Mouse (Mus musculus) urinary bladder, postnatal 0 days (tissue): Measurements from ENCODE around the gene 1810009A15Rik. TPM values are rescaled to one million over a fixed set of nuclear protein-coding genes. Genes with fewer than 3 reads are reported as not detected.

Source experiments
- microRNA-seq: library from miRNA; unstranded; fragments of <30 nt; microRNA quantifications from one replicate; pipeline ENCODE4, GENCODE M21; 2016
- polyA plus RNA-seq: library from polyadenylated mRNA; unstranded; fragments of >200 nt; fragmentation: Nextera tagmentation; extraction: Ambion mirVana; gene quantifications from 2 replicates; pipeline ENCODE4 v1.2.1, GENCODE M21; 2015

Gene 1810009A15Rik
- 43.6 and 48.9 TPM in 2 replicates for polyA plus RNA-seq

GRCm38 (mm10) chr19:8888511-8889385 is at the start of gene 1810009A15Rik, which contains the start of gene Gm49416:
1810009A15Rik (plus strand) TSS chr19:8888853.
Gm49416 (plus strand) TSS chr19:8888926.

GRCm38 (mm10) chr19:8839103-8839907 is 49.3 kb upstream of the 1810009A15Rik start, which contains the start of gene Gng3:
Gng3 (minus strand) TSS chr19:8839194.

GRCm38 (mm10) chr19:8850402-8850901 is 38.2 kb upstream of the 1810009A15Rik start, which contains the start of gene Lrrn4cl:
Lrrn4cl (plus strand) TSS chr19:8850768.

GRCm38 (mm10) chr19:8871267-8872186 is 17.1 kb upstream of the 1810009A15Rik start, which contains the start of gene Ubxn1:
Ubxn1 (plus strand) TSS chr19:8871496.

GRCm38 (mm10) chr19:8880311-8881033 is 8.2 kb upstream of the 1810009A15Rik start, which contains the start of gene Uqcc3:
Uqcc3 (minus strand) TSS chr19:8880923.

GRCm38 (mm10) chr19:8883616-8884015 is 5.0 kb upstream of the 1810009A15Rik start, which contains the start of the genes Lbhd1 and Gm49403:
Lbhd1 (plus strand) TSS chr19:8883732.
Gm49403 (plus strand) TSS chr19:8883930.

GRCm38 (mm10) chr19:8892829-8893766 is 4.4 kb downstream of the 1810009A15Rik start, which contains the start of gene Ints5:
Ints5 (plus strand) TSS chr19:8893005.

GRCm38 (mm10) chr19:8897865-8898495 is 9.3 kb downstream of the 1810009A15Rik start, which contains the start of gene Ganab:
Ganab (plus strand) TSS chr19:8898071.

GRCm38 (mm10) chr19:8920073-8920736 is 31.6 kb downstream of the 1810009A15Rik start, which contains the start of gene B3gat3:
B3gat3 (plus strand) TSS chr19:8920374.

GRCm38 (mm10) chr19:8929224-8930088 is 40.8 kb downstream of the 1810009A15Rik start, which contains the start of the genes Rom1 and Eml3:
Rom1 (minus strand) TSS chr19:8929356.
Eml3 (plus strand) TSS chr19:8929552.

Small RNAs within 50 kb of the gene (microRNA-seq; reads per million reads assigned to microRNA genes)
- not detected for gene Mir5136

Other genes starting within 250 kb of the 1810009A15Rik start
- gene Chrm1, start 225.1 kb upstream of the 1810009A15Rik start, polyA plus RNA-seq = 0.02 and 0.11 TPM in 2 replicates
- 91.8 and 105 TPM in 2 replicates for gene Slc3a2, start 165.5 kb upstream of the 1810009A15Rik start, polyA plus RNA-seq
- 53.3 and 53.8 TPM in 2 replicates for gene Wdr74, start 153.0 kb upstream of the 1810009A15Rik start, polyA plus RNA-seq
- 0.46 and 1.1 TPM in 2 replicates for gene 1700092M07Rik, start 148.1 kb upstream of the 1810009A15Rik start, polyA plus RNA-seq
- gene Stx5a, start 147.4 kb upstream of the 1810009A15Rik start, polyA plus RNA-seq = 78.0 and 83.1 TPM in 2 replicates
- 59.7 and 64.4 TPM in 2 replicates for gene Nxf1, start 131.8 kb upstream of the 1810009A15Rik start, polyA plus RNA-seq
- 119 and 130 TPM in 2 replicates for gene Tmem223, start 117.9 kb upstream of the 1810009A15Rik start, polyA plus RNA-seq
- gene Tmem179b, start 114.4 kb upstream of the 1810009A15Rik start, polyA plus RNA-seq = 60.2 and 82.2 TPM in 2 replicates
- 10.3 and 11.8 TPM in 2 replicates for gene Taf6l, start 102.4 kb upstream of the 1810009A15Rik start, polyA plus RNA-seq
- gene Polr2g, start 90.3 kb upstream of the 1810009A15Rik start, polyA plus RNA-seq = 86.5 and 92.5 TPM in 2 replicates
- 2.0 and 2.7 TPM in 2 replicates for gene Zbtb3, start 86.3 kb upstream of the 1810009A15Rik start, polyA plus RNA-seq
- gene Ttc9c, start 69.5 kb upstream of the 1810009A15Rik start, polyA plus RNA-seq = 22.0 and 26.5 TPM in 2 replicates
- gene Hnrnpul2, start 68.8 kb upstream of the 1810009A15Rik start, polyA plus RNA-seq = 3.1 and 3.3 TPM in 2 replicates
- gene AC129217.1, start 59.1 kb upstream of the 1810009A15Rik start, polyA plus RNA-seq = not detected in 2 replicates
- gene Bscl2, start 51.4 kb upstream of the 1810009A15Rik start, polyA plus RNA-seq = 45.3 and 49.0 TPM in 2 replicates
- 0.31 and 0.96 TPM in 2 replicates for gene Gng3, start 49.7 kb upstream of the 1810009A15Rik start, polyA plus RNA-seq
- 9.4 and 10.6 TPM in 2 replicates for gene Lrrn4cl, start 38.1 kb upstream of the 1810009A15Rik start, polyA plus RNA-seq
- 166 and 171 TPM in 2 replicates for gene Ubxn1, start 17.4 kb upstream of the 1810009A15Rik start, polyA plus RNA-seq
- 49.7 and 50.5 TPM in 2 replicates for gene Uqcc3, start 7.9 kb upstream of the 1810009A15Rik start, polyA plus RNA-seq
- gene Lbhd1, start 5.1 kb upstream of the 1810009A15Rik start, polyA plus RNA-seq = 34.0 and 39.1 TPM in 2 replicates
- not detected in 2 replicates for gene Gm49403, start 4.9 kb upstream of the 1810009A15Rik start, polyA plus RNA-seq
- not detected in 2 replicates for gene Gm49416, start 73 bp downstream of the 1810009A15Rik start, polyA plus RNA-seq
- gene Ints5, start 4.2 kb downstream of the 1810009A15Rik start, polyA plus RNA-seq = 17.3 and 17.5 TPM in 2 replicates
- gene Ganab, start 9.2 kb downstream of the 1810009A15Rik start, polyA plus RNA-seq = 33.1 and 33.2 TPM in 2 replicates
- 24.3 and 24.5 TPM in 2 replicates for gene B3gat3, start 31.5 kb downstream of the 1810009A15Rik start, polyA plus RNA-seq
- gene Rom1, start 40.5 kb downstream of the 1810009A15Rik start, polyA plus RNA-seq = 3.6 and 4.3 TPM in 2 replicates
- 22.1 and 22.6 TPM in 2 replicates for gene Eml3, start 40.7 kb downstream of the 1810009A15Rik start, polyA plus RNA-seq
- gene Mta2, start 53.0 kb downstream of the 1810009A15Rik start, polyA plus RNA-seq = 63.5 and 67.4 TPM in 2 replicates
- 13.0 and 13.9 TPM in 2 replicates for gene Tut1, start 65.0 kb downstream of the 1810009A15Rik start, polyA plus RNA-seq
- 257 TPM in 2 replicates for gene Eef1g, start 78.2 kb downstream of the 1810009A15Rik start, polyA plus RNA-seq
- 99.1 and 107 TPM in 2 replicates for gene Ahnak, start 100.4 kb downstream of the 1810009A15Rik start, polyA plus RNA-seq
- 0.30 TPM in 1 of 2 replicates, not detected in the other for gene Scgb1a1, start 199.1 kb downstream of the 1810009A15Rik start, polyA plus RNA-seq
- 7.1 and 7.4 TPM in 2 replicates for gene Asrgl1, start 246.8 kb downstream of the 1810009A15Rik start, polyA plus RNA-seq